Mouse (Mus musculus) stomach, postnatal 0 days (tissue): ENCODE measurements at regions not wholly inside any gene's neighbourhood (a gene's known extent, or its start where the extent isn't known, plus 50 kb on each side); places are given as distances from the start of the nearest gene placed in this dataset.
A peak's percentile ranks its signal among the peaks of the same experiment; 100 is the strongest.

Experiments used
- ATAC-seq: fragments of 200-750 bp; cut with Nextera tagmentation; 2 replicates; pipeline ENCODE4 v1.8.0; 2017; ENCODE audit not compliant: low FRiP score, low TSS enrichment
- DNase-seq: peaks from one replicate; pipeline ENCODE4 v3.0.0-alpha.2; 2016; ENCODE audit warnings: low spot score
- H3K27ac ChIP-seq: fragments of 300-500 bp; sonication (generic); replicated peaks from 2 replicates; pipeline ENCODE4 v1.5.1; 2014; ENCODE audit warnings: mild to moderate bottlenecking, control low read depth
- H3K27me3 ChIP-seq: fragments of 300-500 bp; sonication (generic); 2 replicates; pipeline ENCODE4 v1.6.1; 2014; ENCODE audit warnings: low read length; ENCODE audit not compliant: control insufficient read depth, insufficient read depth
- H3K36me3 ChIP-seq: fragments of 300-500 bp; sonication (generic); 2 replicates; pipeline ENCODE4 v1.6.1; 2014; ENCODE audit warnings: low read length, mixed read lengths; ENCODE audit not compliant: control insufficient read depth, insufficient read depth
- H3K4me1 ChIP-seq: fragments of 300-500 bp; sonication (generic); replicated peaks from 2 replicates; pipeline ENCODE4 v1.6.1; 2014; ENCODE audit warnings: antibody characterized with exemption; ENCODE audit not compliant: control insufficient read depth, insufficient read depth
- H3K4me2 ChIP-seq: fragments of 300-500 bp; sonication (generic); replicated peaks from 2 replicates; pipeline ENCODE4 v1.6.1; 2014; ENCODE audit warnings: low read depth, mild to moderate bottlenecking, control low read depth, moderate library complexity
- H3K4me3 ChIP-seq: fragments of 300-500 bp; sonication (generic); 2 replicates; pipeline ENCODE4 v1.5.1; 2014; ENCODE audit warnings: low read depth, low read length, control low read depth
- H3K9ac ChIP-seq: fragments of 300-500 bp; sonication (generic); 2 replicates; pipeline ENCODE4 v1.6.1; 2014; ENCODE audit warnings: mild to moderate bottlenecking, low read length, control low read depth, mixed read lengths
- H3K9me3 ChIP-seq: fragments of 300-500 bp; sonication (generic); 2 replicates; pipeline ENCODE4 v1.6.1; 2016; ENCODE audit warnings: low read length; ENCODE audit not compliant: control insufficient read depth
- CTCF ChIP-seq: IDR thresholded peaks from 2 replicates; pipeline ENCODE4 v1.5.1; 2016; ENCODE audit warnings: antibody characterized with exemption, low read depth, mild to moderate bottlenecking, moderate library complexity
- EP300 ChIP-seq: optimal IDR thresholded peaks from 2 replicates; pipeline ENCODE3; 2016; ENCODE audit warnings: antibody characterized with exemption
- WGBS: fragments of 180-500 bp; shearing (Covaris S2); extraction: QIAGEN DNeasy Blood & Tissue Kit; methylation state at CpG from one replicate; pipeline ENCODE4 v1.1.7; 2014; 5-methylcytosine and 5-hydroxymethylcytosine counted together

DNA sequence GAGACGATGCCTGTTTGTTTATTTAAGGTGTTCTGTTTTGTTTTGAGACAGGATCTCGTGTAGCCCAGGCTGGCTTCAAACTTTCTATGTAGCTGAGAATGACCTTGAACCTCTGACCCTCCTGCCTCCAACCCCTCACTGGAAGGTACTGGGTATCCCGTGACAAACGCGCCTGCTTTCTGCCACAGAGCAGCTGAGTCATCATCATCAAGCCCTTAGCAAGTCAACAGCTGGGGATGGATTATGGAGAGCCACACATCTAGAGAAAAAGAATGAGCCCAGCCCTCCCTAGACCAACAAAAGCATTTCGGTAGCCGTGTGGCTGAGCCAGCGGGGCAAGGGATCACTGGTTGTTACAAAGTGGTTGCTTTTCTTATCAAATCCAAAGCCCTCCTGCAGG, 55.0 kb upstream of the Ssx2ip start:
- no peak for ATAC-seq
- Histone ChIP-seq H3K27ac (no peak overlapping the region), H3K36me3 (no peaks in the 10 kb centered on the region), H3K27me3 (no peaks in the 10 kb centered on the region), H3K9me3 (no peaks in the 10 kb centered on the region), H3K4me3 (no peak overlapping the region), H3K4me2 (no peak overlapping the region), H3K4me1 (no peaks in the 10 kb centered on the region), H3K9ac (no peak overlapping the region)
- WGBS: 48% methylated on average over 8 of the region's 8 CpGs
- TF ChIP-seq CTCF (no peak), EP300 (no peak)
- DNase-seq: no peak

GRCm38 (mm10) chr3:146350126-146350525, 54.3 kb upstream of the Ssx2ip start:
- TF ChIP-seq CTCF (no peak), EP300 (no peak)
- no peaks in the 10 kb centered on the region for H3K27me3 ChIP-seq
- H3K36me3 ChIP-seq: no peaks in the 10 kb centered on the region
- 91% methylated on average over 9 of the region's 9 CpGs for WGBS
- no peak overlapping the region for H3K4me3 ChIP-seq
- ATAC-seq: no peak
- DNase-seq: no peak
- H3K27ac ChIP-seq: no peak overlapping the region
- H3K9me3 ChIP-seq: no peaks in the 10 kb centered on the region
- no peaks in the 10 kb centered on the region for H3K4me1 ChIP-seq
- no peak overlapping the region for H3K9ac ChIP-seq
- H3K4me2 ChIP-seq: no peak overlapping the region

GRCm38 (mm10) chr3:146351468-146351867, 53.0 kb upstream of the Ssx2ip start:
- Histone ChIP-seq H3K4me1 (no peaks in the 10 kb centered on the region), H3K9me3 (no peaks in the 10 kb centered on the region)
- no peak for DNase-seq

DNA sequence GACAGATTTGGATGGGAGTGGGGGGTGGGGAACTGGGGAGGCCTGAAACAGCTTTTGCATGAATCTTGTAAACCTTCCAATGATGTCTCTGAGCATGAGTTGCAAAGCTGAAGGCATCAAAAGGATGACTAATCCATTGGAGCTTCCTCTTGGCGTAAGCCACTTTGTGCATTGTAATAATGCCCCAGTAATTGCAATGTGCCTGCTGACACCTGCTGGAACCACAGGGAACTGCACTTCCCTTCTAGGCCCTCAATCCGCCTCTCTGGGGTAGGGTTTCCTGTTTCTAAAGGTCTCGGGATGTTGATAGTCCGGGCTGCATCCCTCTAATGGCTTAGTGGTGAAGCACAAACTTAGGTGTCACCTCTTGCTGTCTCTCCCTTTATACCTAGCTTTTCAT, 52.3 kb upstream of the Ssx2ip start:
- H3K27ac ChIP-seq: no peak overlapping the region
- no peak overlapping the region for H3K4me2 ChIP-seq
- ATAC-seq (no peak), DNase-seq (no peak)
- no peak overlapping the region for H3K4me3 ChIP-seq
- H3K27me3 ChIP-seq: no peaks in the 10 kb centered on the region
- no peaks in the 10 kb centered on the region for H3K36me3 ChIP-seq
- TF ChIP-seq EP300 (no peak), CTCF (peak; percentile 68)
- no peaks in the 10 kb centered on the region for H3K9me3 ChIP-seq
- no peaks in the 10 kb centered on the region for H3K4me1 ChIP-seq
- WGBS: 83% methylated on average over 4 of the region's 4 CpGs
- no peak overlapping the region for H3K9ac ChIP-seq

More at GRCm38 (mm10) chr3:146351468-146351867, 53.0 kb upstream of the Ssx2ip start:
- ATAC-seq: no peak
- Histone ChIP-seq H3K27me3 (no peaks in the 10 kb centered on the region), H3K36me3 (no peaks in the 10 kb centered on the region), H3K4me2 (no peak overlapping the region), H3K27ac (no peak overlapping the region), H3K9ac (no peak overlapping the region), H3K4me3 (no peak overlapping the region)
- 100% methylated on average over 1 of the region's 1 CpGs for WGBS
- TF ChIP-seq EP300 (no peak), CTCF (no peak)

GRCm38 (mm10) chr3:146353961-146354360, 50.5 kb upstream of the Ssx2ip start:
- DNase-seq (no peak), ATAC-seq (no peak)
- no peak overlapping the region for H3K4me3 ChIP-seq
- 93% methylated on average over 4 of the region's 4 CpGs for WGBS
- no peak overlapping the region for H3K9ac ChIP-seq
- H3K4me2 ChIP-seq: no peak overlapping the region
- TF ChIP-seq CTCF: no peak
- no peak for TF ChIP-seq EP300
- no peaks in the 10 kb centered on the region for H3K36me3 ChIP-seq
- no peaks in the 10 kb centered on the region for H3K4me1 ChIP-seq
- no peaks in the 10 kb centered on the region for H3K27me3 ChIP-seq
- no peaks in the 10 kb centered on the region for H3K9me3 ChIP-seq
- no peak overlapping the region for H3K27ac ChIP-seq
